Mouse (Mus musculus): Measurements from ENCODE around the gene Mrpl28.

DNA sequence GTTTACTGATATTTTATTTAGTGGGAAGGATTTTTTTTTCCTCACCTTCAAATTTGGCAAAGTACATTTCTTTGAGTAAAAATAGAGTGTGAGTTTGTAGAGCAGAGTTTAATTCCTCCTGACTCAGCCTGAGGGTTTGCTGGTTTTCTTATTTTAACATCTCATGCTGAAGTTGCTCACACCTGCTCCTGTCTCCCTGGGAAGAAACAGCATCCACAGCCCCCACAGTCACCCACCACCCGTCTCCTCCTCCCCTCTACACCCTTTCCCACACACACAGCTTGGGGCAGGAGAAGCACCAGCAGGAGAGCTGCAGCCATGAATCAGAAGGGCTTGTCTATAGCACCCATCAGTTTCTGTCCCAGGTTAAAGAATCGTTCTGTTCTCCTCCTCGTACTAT, 48.1 kb upstream of the Mrpl28 start:
- no peak for TF ChIP-seq CTCF (IDR thresholded peaks at IDR 0.05; ENCODE audit: insufficient read depth, low read depth, low read length)
- TF ChIP-seq POLR2A (IDR thresholded peaks at IDR 0.05; ENCODE audit: insufficient read depth, low read depth, low read length): no peak
